Mouse (Mus musculus) testis, adult 2 months (tissue): ENCODE results near the gene Tenm4. TPM values are rescaled to one million over a fixed set of nuclear protein-coding genes. Genes with fewer than 3 reads are reported as not detected.

Source experiments
- H3K27ac ChIP-seq: fragments of 200-500 bp; 2 replicates; pipeline ENCODE4 v1.5.1; 2012; ENCODE audit warnings: low read depth, low read length; ENCODE audit not compliant: control insufficient read depth, insufficient read depth
- H3K27me3 ChIP-seq: fragments of 200-500 bp; 2 replicates; pipeline ENCODE4 v1.6.1; 2012; ENCODE audit warnings: mild to moderate bottlenecking, low read length, moderate library complexity; ENCODE audit not compliant: control insufficient read depth, insufficient read depth
- H3K36me3 ChIP-seq: fragments of 200-500 bp; 2 replicates; pipeline ENCODE4 v1.6.1; 2012; ENCODE audit warnings: mild to moderate bottlenecking, low read length; ENCODE audit not compliant: control insufficient read depth, insufficient read depth
- H3K4me1 ChIP-seq: fragments of 200-500 bp; 2 replicates; pipeline ENCODE4 v1.6.1; 2012; ENCODE audit warnings: low read length; ENCODE audit not compliant: control insufficient read depth, insufficient read depth
- H3K4me3 ChIP-seq: fragments of 200-500 bp; 2 replicates; pipeline ENCODE4 v1.5.1; 2012; ENCODE audit warnings: low read depth, mild to moderate bottlenecking, low read length, moderate library complexity, mixed read lengths; ENCODE audit not compliant: control insufficient read depth
- CTCF ChIP-seq: fragments of 200-500 bp; IDR thresholded peaks from 2 replicates; pipeline ENCODE4 v1.5.1; 2012; ENCODE audit warnings: low read depth, mild to moderate bottlenecking, inconsistent platforms, low read length, moderate library complexity; ENCODE audit not compliant: control insufficient read depth, insufficient read depth, insufficient replicate concordance
- POLR2A ChIP-seq: fragments of 200-500 bp; IDR thresholded peaks from 2 replicates; pipeline ENCODE4 v1.6.1; 2012; ENCODE audit warnings: low read depth, mild to moderate bottlenecking, inconsistent platforms, low read length, moderate library complexity; ENCODE audit not compliant: control insufficient read depth
- polyA plus RNA-seq: library from polyadenylated mRNA; depleted of rRNA; stranded (reverse); fragments of >200 nt; gene quantifications from 2 replicates; pipeline ENCODE4 v1.2.3, GENCODE M21; 2012

Tenm4 gene
- polyA plus RNA-seq, 1 experiment: 2.3 TPM

DNA sequence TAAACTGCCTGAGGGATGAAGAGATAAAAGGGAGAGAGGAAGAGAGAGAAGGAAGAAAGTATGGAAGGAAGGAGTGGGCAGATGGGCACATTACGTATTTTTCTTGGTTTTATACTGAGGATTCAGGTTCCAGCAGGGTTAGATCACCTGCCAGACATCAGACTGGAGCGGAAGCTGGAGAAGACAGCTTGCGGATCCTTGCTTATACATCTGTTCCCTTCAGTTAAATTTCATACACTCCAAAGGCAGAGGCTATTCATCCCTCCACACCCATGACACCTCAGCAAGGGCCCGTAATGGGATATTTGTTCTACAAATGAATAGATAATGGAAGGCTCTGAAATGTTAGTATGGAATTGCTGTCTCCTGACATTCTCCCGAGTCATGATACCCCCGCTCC lies 655.6 kb downstream of the Tenm4 start:
- no peak for TF ChIP-seq POLR2A
- no peak for TF ChIP-seq CTCF
- no peaks in the 10 kb centered on the region for H3K36me3 ChIP-seq
- no peak overlapping the region for H3K27ac ChIP-seq
- H3K4me3 ChIP-seq: no peak overlapping the region
- no peaks in the 10 kb centered on the region for H3K27me3 ChIP-seq
- no peaks in the 10 kb centered on the region for H3K4me1 ChIP-seq

DNA sequence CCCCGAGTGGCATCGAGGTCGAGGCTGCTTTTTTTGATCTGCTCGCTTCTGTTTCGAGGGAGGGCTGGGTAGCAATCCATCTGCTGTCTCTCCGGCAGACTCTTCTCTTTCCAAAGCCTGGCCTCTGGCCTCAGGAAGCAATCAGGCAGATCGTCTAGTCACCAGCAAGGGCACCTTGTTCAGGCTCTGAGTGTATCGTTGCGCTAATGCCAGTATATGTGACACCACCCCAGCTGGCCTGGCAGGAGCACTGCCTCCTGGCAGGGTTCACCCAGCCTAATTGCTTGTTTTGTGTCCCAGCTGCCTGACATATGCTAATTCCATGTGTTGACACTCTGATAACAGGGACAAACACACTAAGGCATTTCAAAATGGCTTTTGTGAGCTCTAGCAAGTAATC lies 661.5 kb downstream of the Tenm4 start:
- Histone ChIP-seq H3K4me1 (no peaks in the 10 kb centered on the region), H3K36me3 (no peaks in the 10 kb centered on the region), H3K27ac (no peak overlapping the region)

GRCm38 (mm10) chr7:96833012-96833411 lies 662.0 kb downstream of the Tenm4 start:
- no peaks in the 10 kb centered on the region for H3K4me1 ChIP-seq
- H3K4me3 ChIP-seq: no peak overlapping the region
- H3K27me3 ChIP-seq: no peaks in the 10 kb centered on the region
- TF ChIP-seq CTCF: no peak
- TF ChIP-seq POLR2A: no peak
- H3K36me3 ChIP-seq: no peaks in the 10 kb centered on the region
- H3K27ac ChIP-seq: no peak overlapping the region

More for the DNA sequence above, 661.5 kb downstream of the Tenm4 start:
- Histone ChIP-seq H3K27me3 (no peaks in the 10 kb centered on the region), H3K4me3 (no peak overlapping the region)
- TF ChIP-seq POLR2A: no peak
- no peak for TF ChIP-seq CTCF

GRCm38 (mm10) chr7:96834681-96835289 lies 663.7 kb downstream of the Tenm4 start:
- Histone ChIP-seq H3K27ac (no peak overlapping the region), H3K36me3 (no peaks in the 10 kb centered on the region), H3K4me3 (no peak overlapping the region), H3K4me1 (no peaks in the 10 kb centered on the region), H3K27me3 (no peaks in the 10 kb centered on the region)
- TF ChIP-seq CTCF (no peak), POLR2A (no peak)

- TF ChIP-seq CTCF (no peak), POLR2A (no peak)
- Histone ChIP-seq H3K27ac (no peak overlapping the region), H3K36me3 (no peaks in the 10 kb centered on the region), H3K4me1 (no peaks in the 10 kb centered on the region), H3K27me3 (no peaks in the 10 kb centered on the region), H3K4me3 (no peak overlapping the region)
Observed at GRCm38 (mm10) chr7:96835313-96835712, 664.3 kb downstream of the Tenm4 start.

DNA sequence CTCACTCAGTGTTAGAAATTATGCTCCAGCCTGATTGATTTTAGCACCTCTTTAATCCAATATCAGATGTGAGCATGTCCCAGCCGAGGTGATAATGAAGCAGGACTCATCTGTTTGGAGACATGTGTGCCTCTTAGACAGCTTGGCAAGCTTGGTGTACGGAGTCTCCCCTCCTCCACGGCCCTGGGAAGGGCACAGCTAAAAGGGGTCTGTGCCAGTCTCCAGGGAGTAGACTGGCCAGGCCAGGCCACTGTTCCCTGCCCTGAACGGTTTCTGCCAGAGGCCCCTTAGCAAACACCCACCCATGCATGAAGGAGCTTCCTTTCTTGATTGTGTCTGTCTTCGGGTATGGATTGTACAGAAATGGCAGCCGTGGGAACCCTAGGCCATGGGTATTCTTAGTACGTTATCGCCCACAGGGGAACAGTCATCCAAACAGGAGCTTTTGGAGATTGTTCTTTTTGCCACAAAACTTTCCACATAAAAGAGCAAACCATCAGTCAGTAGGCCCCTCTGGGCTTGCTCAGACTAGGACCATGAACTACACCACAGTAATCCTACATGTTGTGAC lies 667.3 kb downstream of the Tenm4 start:
- Histone ChIP-seq H3K27me3 (no peaks in the 10 kb centered on the region), H3K4me1 (no peaks in the 10 kb centered on the region), H3K36me3 (no peaks in the 10 kb centered on the region), H3K4me3 (no peak overlapping the region), H3K27ac (no peak overlapping the region)
- TF ChIP-seq POLR2A (no peak), CTCF (no peak)

GRCm38 (mm10) chr7:96838926-96839325 lies 667.9 kb downstream of the Tenm4 start:
- Histone ChIP-seq H3K36me3 (no peaks in the 10 kb centered on the region), H3K4me3 (no peak overlapping the region), H3K4me1 (no peaks in the 10 kb centered on the region), H3K27ac (no peak overlapping the region), H3K27me3 (no peaks in the 10 kb centered on the region)
- TF ChIP-seq CTCF (no peak), POLR2A (no peak)
